Mouse (Mus musculus): ENCODE measurements around the gene Slc25a10. TPM values are rescaled to one million over a fixed set of nuclear protein-coding genes. Genes with fewer than 3 reads are reported as not detected.
"Not testable (repeated sequence)": the region's sequence is repeated elsewhere in the genome, so short reads cannot be mapped to it uniquely, and the experiment has no call there.

Gene Slc25a10
- total RNA-seq, 2 experiments from 2014 or later, result 18.9 to 19.3 TPM

DNA sequence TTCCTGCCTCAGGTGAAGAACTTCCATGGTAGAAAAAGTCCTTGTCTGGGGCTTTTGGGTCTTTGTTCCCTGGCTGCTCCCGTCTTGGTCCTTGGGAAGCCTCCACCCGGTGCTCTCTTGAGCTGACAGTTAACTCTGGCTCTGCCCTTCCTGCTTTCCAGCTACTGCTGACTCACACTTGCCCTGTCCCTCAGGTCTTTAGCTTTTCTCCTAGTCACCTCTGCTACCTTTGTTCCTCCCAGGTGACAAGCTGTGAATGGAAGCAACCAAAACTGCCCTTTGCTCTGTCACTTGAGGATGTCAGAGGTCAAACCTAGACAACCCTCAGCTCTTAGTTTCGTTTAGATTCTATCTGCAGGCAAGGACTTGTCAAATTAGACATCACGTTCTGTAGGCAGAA is 18.3 kb downstream of the Slc25a10 start:
- no peak for DNase-seq (ENCODE audit: low spot score in 2 of 2)

DNA sequence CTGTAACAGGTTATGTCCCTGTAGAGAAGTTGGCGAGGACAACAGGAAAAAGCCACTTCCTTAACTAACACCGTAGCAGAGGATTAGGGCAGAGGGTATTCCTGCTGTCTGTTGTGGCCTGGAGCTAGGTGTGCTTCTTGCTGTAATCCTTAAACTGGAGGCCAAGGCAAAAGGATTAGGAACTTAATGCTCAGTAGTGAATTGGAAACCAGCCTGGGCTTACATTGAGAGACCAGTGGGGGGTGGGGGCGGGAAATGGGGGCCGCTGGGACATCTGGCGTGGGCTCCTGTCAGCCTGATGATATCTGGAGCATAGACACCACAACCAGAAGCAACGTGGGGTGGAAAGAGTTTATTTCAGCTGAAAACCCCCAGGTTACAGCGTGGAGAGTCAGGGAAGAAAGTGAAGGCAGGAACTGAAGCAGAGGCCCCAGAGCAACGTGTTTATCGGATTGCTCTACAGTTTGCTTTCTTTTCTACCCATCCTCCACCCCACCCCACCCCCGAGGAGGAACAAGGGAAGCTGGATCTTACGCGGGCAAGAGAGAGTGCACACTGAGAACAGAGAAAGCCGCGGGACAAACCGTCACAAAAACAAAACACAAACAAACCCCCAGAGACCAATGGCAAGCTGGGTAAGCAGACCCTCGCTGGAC is 18.9 kb downstream of the Slc25a10 start:
- no peak for DNase-seq (ENCODE audit: low spot score in 2 of 2)

DNA sequence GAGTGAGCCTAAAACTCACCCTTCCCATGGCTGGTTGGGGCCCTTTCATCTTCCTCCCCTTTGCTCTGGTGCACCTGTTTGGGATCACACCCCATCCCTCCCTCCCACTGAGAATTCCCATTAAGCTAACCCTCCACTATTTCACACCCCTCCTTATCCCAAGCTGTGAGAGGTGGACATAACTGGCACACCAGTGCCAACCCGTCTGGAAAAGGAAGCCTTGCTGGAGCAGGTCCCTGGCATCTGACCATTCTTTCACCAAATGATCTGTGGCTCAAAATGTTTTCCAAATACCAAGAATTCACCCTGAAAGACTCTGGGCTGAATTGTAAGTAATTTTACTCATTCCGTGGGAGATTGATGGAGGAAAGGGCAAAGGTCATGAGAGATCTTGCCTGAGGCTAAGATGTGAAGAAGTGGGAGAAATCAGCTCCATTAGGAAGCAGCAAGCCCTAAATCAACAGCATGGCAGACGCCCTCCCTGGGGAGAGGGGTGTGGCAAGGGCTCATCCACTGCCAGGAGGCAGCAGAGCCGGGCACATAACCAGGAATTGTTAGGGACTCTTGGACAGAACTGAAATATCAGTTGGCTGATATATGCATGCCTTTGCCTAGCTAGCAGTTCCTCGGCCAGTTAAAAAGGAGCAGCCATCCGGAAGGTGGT is 21.3 kb downstream of the Slc25a10 start:
- no peak for DNase-seq (ENCODE audit: low spot score in 2 of 2)

DNA sequence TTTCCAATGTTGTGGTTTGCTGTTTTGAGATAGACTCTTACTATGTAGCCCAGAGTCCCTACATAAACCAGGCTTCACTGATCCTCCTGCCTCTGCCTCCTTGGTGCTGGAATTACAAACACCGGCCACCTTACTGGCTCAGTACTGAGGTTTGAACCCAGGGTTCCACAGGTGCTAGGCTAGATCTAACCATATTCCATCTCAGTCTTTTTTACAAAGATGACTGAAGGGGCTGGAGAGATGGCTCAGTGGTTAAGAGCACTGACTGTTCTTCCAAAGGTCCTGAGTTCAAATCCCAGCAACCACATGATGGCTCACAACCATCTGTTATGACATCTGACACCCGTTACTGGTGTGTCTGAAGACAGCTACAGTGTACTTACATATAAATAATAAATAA is 22.6 kb downstream of the Slc25a10 start:
- DNase-seq (ENCODE audit: low spot score in 2 of 2), result not testable (repeated sequence)

DNA sequence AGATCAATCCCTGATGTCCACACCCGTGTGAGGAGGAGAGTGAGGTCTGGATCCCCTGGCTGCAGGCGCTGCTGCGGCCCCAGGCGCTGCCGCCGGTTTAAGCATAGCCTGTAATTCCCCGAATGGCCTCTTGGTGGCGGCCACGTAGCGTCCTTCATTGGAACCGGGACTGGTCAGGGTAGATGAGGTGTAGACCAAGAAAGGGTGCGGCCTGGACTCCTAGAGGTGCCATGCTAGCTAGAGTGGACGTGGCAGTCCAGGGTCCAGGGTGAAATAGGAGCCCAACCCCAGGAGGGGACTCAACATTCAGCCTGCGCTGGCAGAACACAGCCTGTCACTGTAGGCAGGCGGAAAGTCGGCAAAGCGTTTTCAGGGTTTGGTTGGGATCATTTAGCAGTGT is 24.0 kb downstream of the Slc25a10 start:
- peak; percentile 73 to 88 for DNase-seq (ENCODE audit: low spot score in 2 of 2)

DNA sequence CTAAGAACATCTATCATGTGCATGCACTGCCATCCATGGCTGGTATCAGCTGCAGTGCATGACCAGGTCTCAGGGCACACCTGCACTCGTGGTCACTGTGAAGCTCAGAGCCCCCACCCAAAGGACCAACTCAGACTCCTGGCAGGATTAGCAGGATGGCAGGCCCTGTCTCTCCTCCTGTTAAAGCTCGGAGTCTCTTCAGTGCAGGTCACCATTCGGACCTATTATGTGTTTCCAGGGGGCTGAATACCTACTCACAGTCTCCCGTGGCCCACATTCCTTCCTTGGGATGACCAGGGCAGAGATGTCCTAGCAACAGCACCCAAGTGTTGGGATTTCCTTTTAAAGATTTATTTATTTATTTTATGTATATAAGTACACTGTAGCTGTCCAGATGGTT is 25.5 kb downstream of the Slc25a10 start:
- no peak for DNase-seq (ENCODE audit: low spot score in 2 of 2)

DNA sequence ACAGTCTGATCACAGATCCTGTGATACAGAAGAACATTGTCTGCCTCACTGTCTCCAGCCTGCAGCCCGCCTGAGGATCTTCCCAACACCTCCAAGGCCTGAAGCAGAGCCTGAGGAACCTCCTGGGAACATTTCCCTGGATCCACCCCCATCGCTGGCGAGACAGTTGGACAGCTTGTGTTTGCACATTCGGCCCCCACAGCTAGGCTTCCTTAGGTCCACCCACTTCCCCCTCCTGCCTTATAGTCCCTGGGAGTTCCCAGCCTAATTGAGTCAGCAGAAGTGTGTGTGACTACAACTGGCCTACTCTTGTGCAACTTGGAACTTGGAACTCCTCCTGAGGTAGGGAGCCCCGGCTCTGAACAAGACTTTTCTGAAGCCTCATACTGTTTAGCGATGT is 26.4 kb downstream of the Slc25a10 start:
- peak; percentile 80 to 84 for DNase-seq (ENCODE audit: low spot score in 2 of 2)

DNA sequence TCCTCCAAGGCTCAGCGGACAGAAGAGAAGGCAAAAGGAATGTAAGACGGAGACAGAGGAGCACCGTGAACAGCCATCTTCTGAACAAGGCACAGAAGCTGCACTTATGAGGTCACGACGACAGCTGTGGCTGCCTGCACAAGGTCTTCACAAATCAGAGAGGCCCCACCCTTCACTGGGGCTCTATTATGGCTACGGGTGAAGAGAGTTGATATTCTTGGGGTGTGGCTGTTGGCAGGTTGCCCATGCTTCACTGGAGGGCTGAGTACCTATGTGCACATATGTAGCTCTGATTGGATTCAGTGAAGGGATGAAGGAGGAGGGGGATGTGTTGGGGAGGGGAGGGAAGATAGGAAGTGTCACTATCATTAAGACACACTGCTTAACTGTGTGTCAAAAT is 26.9 kb downstream of the Slc25a10 start:
- DNase-seq (ENCODE audit: low spot score in 2 of 2), result no peak

DNA sequence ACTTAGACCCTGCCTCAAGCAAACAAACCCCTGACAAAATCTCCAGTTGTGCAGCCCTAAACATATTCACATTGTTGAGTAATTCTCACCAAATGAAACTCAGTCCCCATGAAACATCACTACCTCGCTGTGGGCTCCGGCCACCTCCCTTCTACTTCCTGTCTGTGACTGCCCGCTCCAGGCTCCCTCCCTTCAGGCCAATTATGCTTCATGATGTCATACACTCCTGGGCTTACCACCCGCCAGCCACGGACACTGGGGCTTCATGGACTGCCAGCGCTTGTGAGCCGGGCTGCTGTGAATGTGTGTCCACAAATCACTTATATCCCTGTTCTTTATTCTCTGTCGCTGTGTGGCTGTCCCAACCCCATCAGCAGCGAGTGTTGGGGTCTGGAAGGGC is 28.1 kb downstream of the Slc25a10 start:
- DNase-seq (ENCODE audit: low spot score in 2 of 2), result no peak

DNA sequence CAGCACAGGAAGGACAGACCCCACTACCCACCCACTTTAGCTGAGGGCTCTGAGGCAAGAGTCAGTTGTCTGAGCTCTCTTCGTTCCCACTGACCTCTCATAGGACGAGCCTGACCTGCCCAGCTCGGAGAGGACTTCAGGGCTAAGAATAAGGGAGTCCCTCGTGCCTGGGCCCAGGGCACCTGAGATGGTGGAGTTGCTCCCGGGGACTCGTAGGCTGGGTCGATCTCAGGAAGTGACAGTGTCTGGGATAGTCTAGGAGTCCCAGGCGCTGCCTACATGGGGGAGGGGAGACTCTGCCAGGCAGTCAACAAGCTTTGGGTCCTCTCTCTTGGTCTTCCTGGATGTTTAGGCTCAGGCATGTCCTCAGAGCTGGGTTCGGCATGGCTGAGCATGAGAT is 28.9 kb downstream of the Slc25a10 start:
- no peak for DNase-seq (ENCODE audit: low spot score in 2 of 2)

DNA sequence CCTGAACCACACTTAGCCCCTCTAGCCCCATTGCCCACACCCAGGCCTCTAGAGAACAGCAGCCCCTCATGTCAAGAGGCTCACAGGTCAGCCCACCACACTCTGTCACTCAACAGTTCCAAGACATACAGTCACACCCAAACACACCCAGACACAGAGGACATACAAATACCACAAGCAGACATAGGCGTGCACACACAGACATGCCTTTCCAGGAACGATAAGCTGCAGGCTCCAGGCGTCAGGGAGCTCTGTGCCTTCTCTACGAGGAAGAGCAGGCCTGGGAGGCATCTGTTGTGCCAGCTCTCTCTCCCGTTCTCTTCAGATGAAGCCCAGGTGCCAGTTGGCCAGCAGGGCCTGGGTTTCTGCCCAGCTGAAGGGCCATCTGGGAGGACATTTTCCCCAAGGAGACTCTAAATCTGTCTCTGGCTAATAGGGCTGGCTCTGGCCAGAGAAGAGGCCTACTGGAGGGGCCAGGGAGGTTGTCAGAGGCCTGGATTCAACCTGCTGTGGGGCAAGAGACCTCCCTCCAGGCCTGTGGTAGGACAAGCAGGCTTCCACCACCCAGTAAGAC is 29.4 kb downstream of the Slc25a10 start:
- no peak for DNase-seq (ENCODE audit: low spot score in 2 of 2)

DNA sequence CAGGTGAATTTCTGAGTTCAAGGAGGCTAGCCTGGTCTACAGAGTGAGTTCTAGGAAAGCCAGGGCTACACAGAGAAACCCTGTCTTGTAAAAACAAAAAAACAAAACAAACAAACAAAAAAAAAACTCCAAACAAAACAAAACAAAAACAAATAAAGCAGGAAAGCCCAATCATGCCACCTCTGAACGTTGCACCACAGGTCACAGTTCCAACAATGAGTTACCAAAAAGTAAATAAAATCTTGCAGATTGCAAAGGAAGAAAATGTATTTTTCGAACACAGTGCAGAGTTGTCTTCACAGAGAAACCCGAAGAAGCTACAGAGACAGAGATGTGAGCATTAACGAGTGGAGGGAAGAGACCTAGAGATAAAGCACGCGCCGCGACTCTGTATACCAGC is 30.9 kb downstream of the Slc25a10 start:
- no peak for DNase-seq (ENCODE audit: low spot score in 2 of 2)

DNA sequence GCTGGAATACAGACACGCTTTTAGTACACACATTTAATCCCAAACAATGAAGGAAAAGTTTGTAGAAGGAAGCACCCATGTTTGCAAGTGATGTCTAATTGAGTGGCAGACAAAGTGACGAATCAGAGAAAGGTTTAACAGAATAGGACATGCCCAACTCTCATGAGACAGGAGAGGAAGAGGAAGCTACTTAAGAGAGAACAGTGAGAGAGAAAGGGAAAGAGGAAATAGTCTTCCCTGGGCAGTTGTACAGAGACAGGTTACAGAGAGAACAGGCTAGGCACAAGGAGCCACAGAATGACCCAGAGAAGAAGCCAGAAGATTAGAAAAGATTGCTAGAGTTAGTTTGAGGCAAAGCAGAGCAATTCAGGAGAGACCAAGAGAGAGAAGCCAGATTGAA is 34.3 kb downstream of the Slc25a10 start:
- DNase-seq (ENCODE audit: low spot score in 2 of 2), result no peak

DNA sequence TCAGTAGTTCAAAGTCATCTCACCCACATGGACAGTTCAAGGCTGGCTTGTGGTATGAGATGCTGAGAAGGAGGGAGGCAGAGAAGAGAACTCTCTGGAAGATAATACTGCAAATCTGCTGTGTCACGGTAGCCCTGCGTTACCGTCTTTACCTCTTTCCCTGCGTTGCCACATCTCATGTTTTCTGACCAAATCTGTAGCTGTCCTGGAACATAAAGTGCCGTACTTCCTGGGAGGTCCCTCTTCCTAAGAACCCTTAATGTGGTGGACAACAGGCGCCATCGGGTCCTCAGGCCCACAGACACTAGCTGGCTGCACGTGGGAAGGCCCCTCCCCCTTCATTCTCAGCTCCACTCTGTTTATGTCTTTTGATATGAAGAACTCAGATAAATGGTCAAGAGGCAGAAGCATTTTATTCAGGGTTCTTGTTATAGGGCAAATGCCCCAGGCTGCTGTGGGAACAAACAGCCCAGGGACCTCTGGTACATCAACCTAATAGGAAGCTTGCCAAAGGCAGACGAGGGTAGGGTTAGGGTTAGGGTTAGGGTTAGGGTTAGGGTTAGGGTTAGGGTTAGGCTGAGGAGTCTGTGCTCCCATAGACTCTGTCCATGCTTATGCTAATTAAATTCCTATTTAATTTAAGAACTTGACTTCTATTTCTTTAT is 36.2 kb downstream of the Slc25a10 start:
- DNase-seq (ENCODE audit: low spot score in 2 of 2), result no peak

DNA sequence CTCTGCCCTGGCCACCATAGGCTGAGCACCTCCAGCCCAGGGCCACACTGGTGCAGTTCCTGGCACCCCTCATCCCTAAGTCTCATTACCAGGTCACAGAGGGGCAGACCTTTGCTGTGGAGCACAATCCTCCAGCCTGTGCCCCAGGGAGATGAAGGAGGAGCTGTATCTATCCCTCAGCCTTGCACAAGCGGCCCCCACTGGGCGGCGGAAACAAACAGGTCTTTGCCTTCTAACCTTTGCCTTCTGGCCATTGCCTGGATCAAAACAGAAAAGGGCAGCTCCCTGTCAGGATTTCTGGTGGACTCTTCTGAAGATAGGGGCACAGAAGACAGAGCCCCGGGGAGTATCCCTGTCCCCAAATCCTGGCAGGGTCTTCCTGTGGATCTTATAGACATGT is 37.3 kb downstream of the Slc25a10 start:
- no peak for DNase-seq (ENCODE audit: low spot score in 2 of 2)

DNA sequence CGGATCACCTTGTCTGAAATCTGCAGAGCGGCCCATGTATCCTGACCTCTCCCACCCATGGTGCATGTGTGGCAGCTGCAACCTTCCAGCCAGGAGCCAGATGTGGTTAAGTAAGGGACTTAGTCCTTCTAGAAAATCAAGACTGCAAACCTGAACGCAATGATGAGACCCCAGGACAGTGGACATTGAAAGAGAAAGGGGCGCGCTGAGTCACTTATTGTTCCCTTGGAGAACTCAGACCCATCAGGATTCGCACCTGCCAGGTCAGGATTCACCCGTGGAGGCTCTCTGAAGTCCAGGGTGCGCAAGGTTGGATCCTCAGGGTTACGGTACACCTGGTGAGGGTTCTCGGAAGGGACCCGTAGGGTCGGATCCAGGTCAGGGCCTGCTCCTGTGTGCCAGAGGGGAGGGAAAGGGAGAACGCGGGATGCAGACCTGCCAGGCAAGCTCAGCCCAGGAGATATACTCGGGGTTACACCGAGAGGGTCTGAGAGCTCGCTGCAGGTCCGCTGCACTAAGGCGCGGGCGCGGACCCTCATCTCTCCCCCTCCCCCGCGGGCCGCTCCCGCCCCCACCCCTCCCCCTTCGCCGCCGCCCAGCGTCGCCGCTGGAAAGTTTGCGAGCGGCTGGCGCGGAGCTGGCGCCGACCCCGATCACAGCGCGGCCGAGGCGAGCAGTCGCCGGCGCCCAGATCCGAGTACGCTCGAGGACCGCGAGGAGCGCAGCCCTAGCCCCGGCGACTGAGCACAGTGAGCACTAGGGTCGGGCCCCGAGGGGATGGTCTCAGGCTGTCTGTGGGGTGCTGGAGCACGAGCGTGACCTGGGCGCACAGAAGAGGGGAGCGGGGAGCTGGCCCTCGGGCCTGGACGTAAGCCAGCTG is 38.7 kb downstream of the Slc25a10 start, which contains the start of gene Gcgr:
TSS of gene Gcgr (plus strand) at position 615 of the 880 bp plus-strand sequence.
- no peak for DNase-seq (ENCODE audit: low spot score in 2 of 2)

DNA sequence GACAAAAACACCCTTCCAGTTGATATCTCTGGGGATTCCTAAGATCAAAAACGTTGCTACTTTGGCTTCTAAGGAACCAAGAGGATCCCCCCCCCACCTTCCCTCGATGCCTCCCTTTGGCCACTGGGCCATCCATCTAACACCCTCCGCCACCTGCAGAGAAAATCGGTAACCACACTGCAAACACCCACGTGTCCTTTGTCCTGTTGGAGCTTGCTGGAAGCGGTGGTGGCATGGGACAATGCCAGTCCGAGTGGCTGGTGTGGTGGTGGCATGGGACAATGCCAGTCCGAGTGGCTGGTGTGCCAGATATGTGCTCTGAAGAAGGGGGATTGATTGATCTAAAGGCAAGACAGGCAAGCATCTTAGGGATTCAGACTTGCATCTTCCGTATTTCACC is 40.0 kb downstream of the Slc25a10 start:
- DNase-seq (ENCODE audit: low spot score in 2 of 2), result no peak

DNA sequence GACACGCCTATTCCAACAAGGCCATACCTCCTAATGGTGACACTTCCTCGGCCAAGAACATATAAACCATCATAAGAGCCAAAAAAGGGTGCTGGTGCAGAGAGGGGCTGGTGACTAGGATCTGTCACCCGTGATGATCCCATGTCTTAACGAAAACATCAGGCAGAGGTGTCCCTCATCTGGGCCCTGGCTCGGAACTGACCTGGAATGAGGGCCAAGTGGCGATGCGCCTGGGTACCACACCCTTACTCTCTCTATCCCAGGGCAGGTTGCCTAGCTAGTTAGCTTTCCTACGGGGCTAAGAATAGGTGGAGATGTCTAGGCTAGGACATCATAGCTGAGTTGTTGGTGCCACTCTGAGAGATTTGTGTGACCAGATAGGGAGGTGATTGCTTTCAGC is 42.5 kb downstream of the Slc25a10 start:
- no peak for DNase-seq (ENCODE audit: low spot score in 2 of 2)

DNA sequence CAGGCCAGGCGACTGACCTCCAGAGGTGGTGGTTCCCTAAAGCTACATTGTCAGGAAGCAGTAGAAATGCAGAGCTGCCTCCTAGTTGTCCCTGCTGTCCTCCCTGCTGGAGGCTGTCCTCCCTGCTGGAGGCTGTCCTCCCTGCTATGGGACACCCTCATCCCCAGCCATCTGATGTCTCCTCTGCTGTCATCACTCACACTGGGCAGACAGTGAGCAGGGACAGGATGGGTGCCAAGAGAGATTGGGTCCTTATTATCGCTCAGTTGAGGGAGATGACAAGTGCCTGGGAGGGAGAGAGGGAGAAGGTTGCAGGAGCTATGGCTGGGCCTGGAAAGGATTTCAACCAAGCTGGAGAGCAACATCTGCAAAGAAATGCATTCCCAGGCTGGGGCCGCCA is 43.5 kb downstream of the Slc25a10 start:
- no peak for DNase-seq (ENCODE audit: low spot score in 2 of 2)

DNA sequence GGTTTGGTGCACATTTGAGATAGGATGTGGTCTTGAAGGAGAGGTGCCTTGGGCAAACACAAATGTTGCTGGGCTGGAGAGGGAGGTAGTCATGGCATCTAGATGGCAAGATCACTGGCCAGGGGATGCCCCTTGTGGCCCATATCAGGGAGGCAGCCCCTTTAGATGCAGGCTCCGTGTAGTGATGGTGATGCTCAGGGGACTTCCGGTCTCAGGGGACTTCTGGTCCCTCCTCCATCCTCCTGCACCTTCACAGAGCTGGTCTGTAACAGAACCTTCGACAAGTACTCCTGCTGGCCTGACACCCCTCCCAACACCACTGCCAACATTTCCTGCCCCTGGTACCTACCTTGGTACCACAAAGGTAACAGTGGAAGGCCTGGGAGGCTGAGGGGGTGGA is 44.2 kb downstream of the Slc25a10 start:
- no peak for DNase-seq (ENCODE audit: low spot score in 2 of 2)

DNA sequence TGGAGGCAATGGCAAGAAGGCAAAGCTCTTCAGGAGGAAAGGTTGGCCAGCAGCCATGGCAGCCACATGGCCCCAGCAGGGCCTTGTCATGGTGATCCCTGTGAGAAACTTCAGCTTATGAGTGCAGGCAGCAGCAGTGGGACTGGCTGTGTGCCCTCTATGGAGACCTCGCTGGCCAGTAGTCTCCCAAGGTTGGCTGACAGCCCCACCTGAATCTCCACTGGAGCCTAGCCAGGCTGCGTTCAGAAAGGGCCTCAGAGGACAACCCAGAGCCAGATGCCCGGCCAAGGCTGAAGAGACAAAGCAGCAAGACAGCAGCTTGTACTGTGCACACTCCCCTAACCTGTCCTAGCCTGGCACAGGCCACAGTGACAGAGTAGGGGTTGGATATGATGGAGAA is 46.8 kb downstream of the Slc25a10 start:
- DNase-seq (ENCODE audit: low spot score in 2 of 2), result no peak
